Mouse (Mus musculus) liver, postnatal 0 days (tissue): Measurements from ENCODE around the gene Cebpa. TPM values are rescaled to one million over a fixed set of nuclear protein-coding genes. Genes with fewer than 3 reads are reported as not detected.

Experiments used
- ATAC-seq: fragments of 200-750 bp; cut with Nextera tagmentation; 2 replicates; pipeline ENCODE4 v1.8.0; 2017; ENCODE audit warnings: mild to moderate bottlenecking, moderate library complexity
- DNase-seq: peaks from one replicate; pipeline ENCODE4 v3.0.0-alpha.2; 2016
- H3K27ac ChIP-seq: fragments of 300-500 bp; sonication (generic); 2 replicates; pipeline ENCODE4 v1.5.1; 2014; ENCODE audit warnings: antibody characterized with exemption, moderate library complexity, mild to moderate bottlenecking, low read depth
- H3K27me3 ChIP-seq: fragments of 300-500 bp; sonication (generic); 2 replicates; pipeline ENCODE4 v1.6.1; 2014; ENCODE audit warnings: low read length, control low read depth, mixed read lengths; ENCODE audit not compliant: insufficient read depth
- H3K36me3 ChIP-seq: fragments of 300-500 bp; sonication (generic); replicated peaks from 2 replicates; pipeline ENCODE4 v1.6.1; 2014; ENCODE audit warnings: mild to moderate bottlenecking, control low read depth, low read length, moderate library complexity, mixed read lengths; ENCODE audit not compliant: insufficient read depth
- H3K4me1 ChIP-seq: fragments of 300-500 bp; sonication (generic); 2 replicates; pipeline ENCODE4 v1.6.1; 2014; ENCODE audit warnings: antibody characterized with exemption, mild to moderate bottlenecking, control low read depth; ENCODE audit not compliant: insufficient read depth
- H3K4me2 ChIP-seq: fragments of 300-500 bp; sonication (generic); 2 replicates; pipeline ENCODE4 v1.6.1; 2014; ENCODE audit warnings: low read depth, mild to moderate bottlenecking, low read length, moderate library complexity, mixed read lengths
- H3K4me3 ChIP-seq: fragments of 300-500 bp; sonication (generic); 2 replicates; pipeline ENCODE4 v1.5.1; 2014; ENCODE audit warnings: low read depth, low read length
- H3K9ac ChIP-seq: fragments of 300-500 bp; sonication (generic); replicated peaks from 2 replicates; pipeline ENCODE4 v1.6.1; 2014; ENCODE audit warnings: mild to moderate bottlenecking, moderate library complexity
- H3K9me3 ChIP-seq: fragments of 300-500 bp; sonication (generic); 2 replicates; pipeline ENCODE4 v1.6.1; 2016; ENCODE audit warnings: mild to moderate bottlenecking, control low read depth, low read length, mixed read lengths
- CTCF ChIP-seq: sonication (generic); IDR thresholded peaks from 2 replicates; pipeline ENCODE4 v1.5.1; 2016; ENCODE audit warnings: antibody characterized with exemption, low read depth
- EP300 ChIP-seq: IDR thresholded peaks from 2 replicates; pipeline ENCODE4 v1.6.1; 2016; ENCODE audit warnings: antibody characterized with exemption, low read depth, mild to moderate bottlenecking
- WGBS: fragments of 180-500 bp; shearing (Covaris S2); extraction: QIAGEN DNeasy Blood & Tissue Kit; methylation state at CpG from one replicate; pipeline ENCODE4 v1.1.7; 2014; ENCODE audit not compliant: insufficient replicate concordance; 5-methylcytosine and 5-hydroxymethylcytosine counted together
- polyA plus RNA-seq: library from polyadenylated mRNA; unstranded; fragments of >200 nt; fragmentation: Nextera tagmentation; extraction: Ambion mirVana; gene quantifications from 2 replicates; pipeline ENCODE4 v1.2.1, GENCODE M21; 2015

Gene Cebpa
- polyA plus RNA-seq, 1 experiment from 2014 or later, result 20.2 TPM

DNA sequence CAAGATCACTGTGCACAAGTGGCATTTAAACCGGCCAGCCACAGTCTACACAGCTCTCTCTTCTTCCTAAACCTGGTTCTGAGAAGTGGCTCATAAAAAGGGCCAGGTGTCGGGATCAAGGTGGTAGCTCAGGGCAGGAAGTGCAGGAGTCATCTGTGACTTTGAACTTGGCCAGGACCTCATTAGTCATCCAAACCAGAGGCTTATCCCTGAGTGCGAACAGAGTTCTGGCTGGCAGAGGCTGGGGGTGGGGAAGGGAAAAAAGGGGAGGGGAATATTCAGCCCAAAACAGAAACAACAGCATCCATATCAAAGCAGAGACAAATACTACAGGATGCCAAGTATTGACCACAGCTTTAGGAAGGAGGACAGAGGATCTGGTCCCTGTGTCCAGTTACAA lies 11.5 kb upstream of the Cebpa start:
- ATAC-seq (peak; percentile 93), DNase-seq (peak; percentile 56)
- TF ChIP-seq EP300 (peak; percentile 10; the same call in 1 of the 2 replicates), CTCF (no peak)
- WGBS, result 22% methylated on average over 3 of the region's 3 CpGs
- Histone ChIP-seq H3K9ac (no peak overlapping the region), H3K9me3 (no peaks in the 10 kb centered on the region), H3K36me3 (no peaks in the 10 kb centered on the region), H3K27ac (peak overlapping the region; percentile 77), H3K4me1 (peaks cover 8% of the 10 kb centered on the region; the same call in 1 of the 2 replicates), H3K4me3 (no peak overlapping the region), H3K4me2 (no peak overlapping the region), H3K27me3 (no peaks in the 10 kb centered on the region)

DNA sequence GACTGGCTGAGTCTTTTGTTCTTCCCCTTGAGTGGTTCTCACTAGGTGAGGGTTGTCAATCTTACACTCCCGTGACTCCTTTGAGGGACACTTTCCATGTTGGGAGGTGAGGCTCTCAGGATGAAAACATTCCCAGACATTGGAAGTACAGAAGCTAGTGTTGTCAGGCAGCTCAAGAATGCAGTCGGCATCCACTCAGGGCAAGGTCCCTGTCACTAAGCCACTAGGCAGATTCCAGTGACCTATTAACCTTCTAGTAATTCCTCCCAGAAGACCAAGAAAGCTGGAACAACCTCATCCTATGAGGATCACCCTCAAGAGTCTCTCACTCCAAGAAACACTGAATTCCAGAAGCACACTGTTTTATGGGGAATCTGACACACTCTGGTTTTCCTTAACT lies 11.0 kb upstream of the Cebpa start:
- ATAC-seq, result peak; percentile 14; the same call in 1 of the 2 replicates
- H3K27ac ChIP-seq, result peak overlapping the region; percentile 73
- H3K4me2 ChIP-seq, result no peak overlapping the region

DNA sequence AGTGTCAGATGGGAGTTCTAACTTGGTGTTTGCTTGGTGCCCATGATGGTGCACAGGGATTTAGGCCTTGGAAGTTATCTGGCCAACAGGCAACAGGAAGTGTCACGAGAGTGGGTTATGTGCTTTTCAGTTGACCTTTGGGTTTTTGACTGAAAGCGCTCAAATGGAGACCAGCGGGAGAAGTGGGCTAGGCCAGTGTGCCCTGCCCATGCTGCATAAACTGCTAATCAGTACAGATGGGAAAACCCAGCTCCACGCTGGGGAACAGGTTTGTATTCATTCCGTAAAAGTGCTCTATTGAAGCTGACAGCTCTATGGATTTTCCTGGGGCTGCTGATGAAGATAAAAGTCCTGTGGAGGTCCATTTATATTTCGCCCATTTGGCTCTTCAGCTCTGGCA lies 10.4 kb upstream of the Cebpa start:
- Histone ChIP-seq H3K4me2 (no peak overlapping the region), H3K27me3 (no peaks in the 10 kb centered on the region), H3K4me3 (no peak overlapping the region), H3K27ac (peak overlapping the region; percentile 73), H3K9me3 (no peaks in the 10 kb centered on the region), H3K4me1 (peaks cover 17% of the 10 kb centered on the region), H3K9ac (no peak overlapping the region), H3K36me3 (no peaks in the 10 kb centered on the region)
- DNase-seq, result no peak
- peak; percentile 22; the same call in 1 of the 2 replicates for ATAC-seq
- no peak for TF ChIP-seq CTCF
- no peak for TF ChIP-seq EP300
- 51% methylated on average over 6 of the region's 6 CpGs for WGBS

More for the DNA sequence above, 11.0 kb upstream of the Cebpa start:
- Histone ChIP-seq H3K9me3 (no peaks in the 10 kb centered on the region), H3K27me3 (no peaks in the 10 kb centered on the region), H3K36me3 (no peaks in the 10 kb centered on the region), H3K4me3 (no peak overlapping the region), H3K4me1 (peaks cover 10% of the 10 kb centered on the region), H3K9ac (no peak overlapping the region)
- no peak for DNase-seq
- 56% methylated on average over 2 of the region's 2 CpGs for WGBS
- TF ChIP-seq EP300 (no peak), CTCF (no peak)

DNA sequence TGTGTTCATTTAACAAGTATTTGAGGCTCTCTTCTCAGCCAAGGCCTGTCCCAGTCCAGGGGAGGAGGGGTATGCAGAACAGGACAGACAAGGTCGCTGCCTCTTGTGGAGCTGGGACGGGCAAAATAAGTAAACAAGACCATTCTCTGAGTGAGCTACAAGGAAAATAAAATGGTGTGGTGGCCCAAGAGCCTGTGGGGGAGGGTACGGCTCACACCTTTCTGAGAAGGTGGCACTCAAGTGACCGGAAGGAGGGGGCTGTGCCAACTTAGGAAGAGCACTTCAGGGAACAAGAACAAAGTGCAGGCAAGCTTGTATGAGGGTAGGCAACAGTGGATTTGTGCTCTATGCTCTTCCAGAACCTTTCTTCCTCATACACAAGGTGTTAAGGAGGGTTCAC lies 6.0 kb upstream of the Cebpa start:
- 66% methylated on average over 4 of the region's 4 CpGs for WGBS
- TF ChIP-seq CTCF (no peak), EP300 (no peak)
- H3K4me1 ChIP-seq, result peaks cover 24% of the 10 kb centered on the region
- H3K27ac ChIP-seq, result no peak overlapping the region; the same call in 1 of the 2 replicates
- ATAC-seq (no peak), DNase-seq (no peak)
- no peaks in the 10 kb centered on the region for H3K36me3 ChIP-seq
- H3K9ac ChIP-seq, result no peak overlapping the region
- peaks cover 10% of the 10 kb centered on the region for H3K27me3 ChIP-seq
- H3K4me2 ChIP-seq, result no peak overlapping the region
- no peak overlapping the region for H3K4me3 ChIP-seq
- H3K9me3 ChIP-seq, result no peaks in the 10 kb centered on the region

DNA sequence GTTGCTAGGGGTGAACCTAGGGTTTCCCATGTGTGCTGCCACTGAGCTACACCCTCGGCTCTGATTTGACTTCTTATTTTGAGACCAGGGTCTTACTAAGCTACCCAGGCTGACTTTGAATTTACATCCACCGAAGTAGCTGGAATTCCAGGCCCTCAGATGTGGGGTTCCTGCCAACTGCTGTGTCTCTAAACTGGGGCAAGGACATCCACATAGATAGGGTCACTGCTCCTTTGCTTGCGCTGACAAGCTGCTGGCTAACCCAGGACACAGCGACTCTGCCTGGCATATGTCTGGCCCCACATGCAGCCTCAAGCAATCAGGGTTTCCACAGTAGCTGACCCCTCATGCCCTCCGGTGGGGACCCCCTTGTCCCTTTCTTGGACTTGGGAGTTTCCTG lies 5.4 kb upstream of the Cebpa start:
- 0 out of 2 replicates have a peak overlapping the region, but pooled peaks have one; percentile 12 for H3K27ac ChIP-seq
- no peak for TF ChIP-seq CTCF
- TF ChIP-seq EP300, result no peak
- H3K4me3 ChIP-seq, result no peak overlapping the region
- ATAC-seq, result no peak
- no peaks in the 10 kb centered on the region for H3K9me3 ChIP-seq
- 74% methylated on average over 5 of the region's 5 CpGs for WGBS
- DNase-seq, result no peak
- H3K4me2 ChIP-seq, result no peak overlapping the region
- H3K27me3 ChIP-seq, result peaks cover 16% of the 10 kb centered on the region
- peak overlapping the region; percentile 26; the same call in 1 of the 2 replicates for H3K9ac ChIP-seq
- H3K4me1 ChIP-seq, result peaks cover 21% of the 10 kb centered on the region
- H3K36me3 ChIP-seq, result no peaks in the 10 kb centered on the region

DNA sequence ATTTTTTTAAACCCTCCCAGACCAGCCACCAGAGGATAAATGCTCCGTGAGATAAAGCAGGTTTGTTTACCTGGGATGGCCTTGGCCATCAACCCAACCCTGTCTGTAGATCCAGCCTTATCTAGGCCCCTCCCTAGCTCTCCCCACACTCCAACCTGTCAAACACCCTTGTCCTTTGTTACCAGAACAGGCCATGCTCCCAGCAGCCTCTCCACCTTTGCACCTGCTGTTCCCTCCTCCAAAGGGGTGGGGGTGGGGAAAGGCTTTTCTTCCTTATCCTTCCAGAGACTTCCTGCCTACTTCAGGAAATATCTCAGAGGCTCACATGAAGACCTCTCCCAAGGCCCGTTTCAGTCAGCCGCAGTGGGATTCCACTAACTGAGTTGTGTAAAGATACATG lies 2.6 kb upstream of the Cebpa start:
- WGBS, result 40% methylated on average over 3 of the region's 3 CpGs
- Histone ChIP-seq H3K4me1 (peaks cover 20% of the 10 kb centered on the region), H3K4me3 (no peak overlapping the region), H3K4me2 (peak overlapping the region; percentile 87), H3K9ac (no peak overlapping the region), H3K36me3 (no peaks in the 10 kb centered on the region), H3K9me3 (no peaks in the 10 kb centered on the region), H3K27me3 (peaks cover 39% of the 10 kb centered on the region), H3K27ac (peak overlapping the region; percentile 85)
- ATAC-seq, result peak; percentile 47
- no peak for TF ChIP-seq CTCF
- peak; percentile 62; the same call in 1 of the 2 replicates for TF ChIP-seq EP300
- peak; percentile 52 for DNase-seq
